Mouse (Mus musculus) ES-E14 (cell line): ENCODE measurements around the gene Olfr168. TPM values are rescaled to one million over a fixed set of nuclear protein-coding genes. Genes with fewer than 3 reads are reported as not detected.
"Not testable (repeated sequence)": the region's sequence is repeated elsewhere in the genome, so short reads cannot be mapped to it uniquely, and the experiment has no call there.

Source experiments
- DNase-seq: peaks from one replicate; pipeline ENCODE4 v3.0.0-alpha.2; 2013; ENCODE audit warnings: low read depth, low spot score
- H3K27ac ChIP-seq: 2 replicates; pipeline ENCODE4 v1.5.1; 2012; ENCODE audit warnings: low read depth, mild to moderate bottlenecking, low read length, moderate library complexity, mixed read lengths; ENCODE audit not compliant: poor library complexity, insufficient read depth, severe bottlenecking
- H3K36me3 ChIP-seq: 2 replicates; pipeline ENCODE4 v1.6.1; 2012; ENCODE audit warnings: mild to moderate bottlenecking, low read length, moderate library complexity, mixed read lengths; ENCODE audit not compliant: control insufficient read depth, poor library complexity, insufficient read depth, severe bottlenecking
- H3K4me1 ChIP-seq, 2 experiments: fragments of 150-350 bp in 1 of 2; sonication (generic) in 1 of 2; 2 replicates each; pipeline ENCODE4 v1.6.1; 2012; ENCODE audit warnings: low read length in 2 of 2, mild to moderate bottlenecking in 1 of 2, mixed read lengths in 1 of 2; ENCODE audit not compliant: control insufficient read depth in 2 of 2, insufficient read depth in 2 of 2, poor library complexity in 1 of 2
- H3K4me3 ChIP-seq, 2 experiments: fragments of 150-350 bp in 1 of 2; sonication (generic) in 1 of 2; 2 replicates each; pipeline ENCODE4 v1.5.1; 2012; ENCODE audit warnings: low read length in 2 of 2, low read depth in 1 of 2, mild to moderate bottlenecking in 1 of 2, mixed read lengths in 1 of 2; ENCODE audit not compliant: insufficient read depth in 1 of 2, poor library complexity in 1 of 2, severe bottlenecking in 1 of 2
- H3K9ac ChIP-seq: 2 replicates; pipeline ENCODE4 v1.6.1; 2012; ENCODE audit warnings: low read depth, mild to moderate bottlenecking, low read length, mixed read lengths; ENCODE audit not compliant: poor library complexity, insufficient read depth, severe bottlenecking
- H3K9me3 ChIP-seq: fragments of 150-350 bp; sonication (generic); 2 replicates; pipeline ENCODE4 v1.6.1; 2012; ENCODE audit warnings: low read depth, mild to moderate bottlenecking, low read length; ENCODE audit not compliant: control insufficient read depth, insufficient read depth
- CHD2 ChIP-seq: IDR thresholded peaks from 2 replicates; pipeline ENCODE4 v1.6.1; 2014; ENCODE audit warnings: mild to moderate bottlenecking, low read depth, low read length, inconsistent platforms
- HCFC1 ChIP-seq: IDR thresholded peaks from 2 replicates; pipeline ENCODE4 v1.6.1; 2012; ENCODE audit warnings: low read length, inconsistent platforms, borderline replicate concordance; ENCODE audit not compliant: insufficient read depth
- MAFK ChIP-seq: IDR thresholded peaks from 2 replicates; pipeline ENCODE4 v1.6.1; 2014; ENCODE audit warnings: mild to moderate bottlenecking, low read depth, low read length, inconsistent platforms; ENCODE audit not compliant: insufficient read depth
- ZC3H11A ChIP-seq: IDR thresholded peaks from 2 replicates; pipeline ENCODE4 v1.6.1; 2012; ENCODE audit warnings: low read depth, mild to moderate bottlenecking, inconsistent platforms, low read length, borderline replicate concordance
- ZNF384 ChIP-seq: IDR thresholded peaks from 2 replicates; pipeline ENCODE4 v1.6.1; 2012; ENCODE audit warnings: low read depth, low read length, inconsistent platforms
- in situ Hi-C, 2 experiments: fragments of 600-800 bp; cut with MboI; formaldehyde crosslinking; loops; one replicate each; pipeline ENCODE4 v1.15.1; 2025; ENCODE audit warnings: low sequenced_read_pairs in 2 of 2, inconsistent platforms in 1 of 2; ENCODE audit not compliant: unreplicated experiment in 2 of 2
- total RNA-seq: library from RNA; depleted of rRNA; stranded (reverse); fragments of 300-350 nt; gene quantifications from 2 replicates; pipeline ENCODE4 v1.2.3, GENCODE M21; 2012; rRNA removed

Olfr168 gene
- total RNA-seq = not detected in 2 replicates

DNA sequence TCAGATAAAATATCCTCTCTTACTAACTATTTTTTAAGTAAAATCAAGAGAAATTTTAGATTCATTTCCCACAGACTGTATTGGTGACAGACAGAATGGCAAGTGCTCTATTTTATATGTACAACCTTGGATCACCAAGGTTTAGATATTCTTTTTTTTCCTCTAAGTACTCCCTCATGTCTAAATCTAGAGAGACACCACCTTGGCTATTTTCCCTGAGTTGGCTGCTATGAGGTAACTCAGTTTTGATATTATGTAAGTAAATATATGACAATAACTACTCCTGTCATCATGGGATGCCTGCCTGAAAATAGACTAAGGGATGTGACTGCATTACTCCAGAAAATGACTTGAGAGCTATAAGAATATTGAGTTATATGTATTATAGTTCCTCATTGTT is at the start of gene Olfr168:
Olfr168 (minus strand) TSS at position 101 of the 400 bp plus-strand sequence.
- Histone ChIP-seq H3K9ac (no peak within 1 kb of the TSS), H3K9me3 (no peaks in the 10 kb centered on the region), H3K36me3 (no peaks in the 10 kb centered on the region), H3K27ac (no peak within 1 kb of the TSS), H3K4me3 (no peak within 1 kb of the TSS), H3K4me1 (no peaks in the 10 kb centered on the region)
- TF ChIP-seq CHD2 (no peak), ZNF384 (no peak), ZC3H11A (no peak), HCFC1 (no peak), MAFK (no peak)
- DNase-seq = no peak
- in situ Hi-C loops = no loop called here

GRCm38 (mm10) chr16:19571709-19572108 is 36.4 kb upstream of the Olfr168 start, which contains the start of gene Olfr169:
Olfr169 (minus strand) TSS chr16:19571809.
- H3K4me1 ChIP-seq, H3K4me3 ChIP-seq, H3K9me3 ChIP-seq, DNase-seq, H3K9ac ChIP-seq, in situ Hi-C loops, H3K36me3 ChIP-seq, H3K27ac ChIP-seq: not testable (repeated sequence)

- H3K4me1 ChIP-seq, H3K9ac ChIP-seq, H3K9me3 ChIP-seq, in situ Hi-C loops, DNase-seq, H3K4me3 ChIP-seq, H3K36me3 ChIP-seq, H3K27ac ChIP-seq: not testable (repeated sequence)
Observed at GRCm38 (mm10) chr16:19553429-19553828, 18.1 kb upstream of the Olfr168 start.

- H3K27ac ChIP-seq, in situ Hi-C loops, H3K9ac ChIP-seq, H3K9me3 ChIP-seq, H3K36me3 ChIP-seq, DNase-seq, H3K4me1 ChIP-seq, H3K4me3 ChIP-seq: not testable (repeated sequence)
Observed at GRCm38 (mm10) chr16:19552246-19552645, 16.9 kb upstream of the Olfr168 start.

GRCm38 (mm10) chr16:19522166-19522565 is 13.2 kb downstream of the Olfr168 start, which contains the start of gene Olfr167:
Olfr167 (minus strand) TSS chr16:19522266.
- H3K27ac ChIP-seq = no peak within 1 kb of the TSS
- H3K9ac ChIP-seq = no peak within 1 kb of the TSS
- no peak within 1 kb of the TSS for H3K4me3 ChIP-seq
- in situ Hi-C loops = no loop called here
- TF ChIP-seq ZC3H11A (no peak), CHD2 (no peak), ZNF384 (no peak), MAFK (no peak), HCFC1 (no peak)
- H3K36me3 ChIP-seq = no peaks in the 10 kb centered on the region
- DNase-seq = no peak
- H3K9me3 ChIP-seq = no peaks in the 10 kb centered on the region
- no peaks in the 10 kb centered on the region for H3K4me1 ChIP-seq
